Mouse (Mus musculus) kidney, adult 2 months (tissue): ENCODE data around the gene Tek. TPM values are rescaled to one million over a fixed set of nuclear protein-coding genes. Genes with fewer than 3 reads are reported as not detected.

Experiments
- DNase-seq: peaks from one replicate; pipeline ENCODE4 v3.0.0; 2021
- H3K27ac ChIP-seq: fragments of 200-500 bp; 2 replicates; pipeline ENCODE4 v1.5.1; 2012; ENCODE audit warnings: low read depth, low read length, control low read depth, inconsistent platforms; ENCODE audit not compliant: insufficient read depth
- H3K27me3 ChIP-seq: fragments of 200-500 bp; replicated peaks from 2 replicates; pipeline ENCODE4 v1.6.1; 2012; ENCODE audit warnings: mild to moderate bottlenecking, moderate library complexity, low read length, inconsistent platforms; ENCODE audit not compliant: control insufficient read depth, insufficient read depth
- H3K36me3 ChIP-seq: fragments of 200-500 bp; 2 replicates; pipeline ENCODE4 v1.6.1; 2012; ENCODE audit warnings: mild to moderate bottlenecking, moderate library complexity, low read length, inconsistent platforms; ENCODE audit not compliant: control insufficient read depth, insufficient read depth
- H3K4me1 ChIP-seq: fragments of 200-500 bp; 2 replicates; pipeline ENCODE4 v1.6.1; 2011; ENCODE audit warnings: low read length; ENCODE audit not compliant: control insufficient read depth, insufficient read depth
- H3K4me3 ChIP-seq: fragments of 200-500 bp; 2 replicates; pipeline ENCODE4 v1.5.1; 2011; ENCODE audit warnings: mild to moderate bottlenecking, low read depth, low read length, control low read depth; ENCODE audit not compliant: insufficient read depth
- CTCF ChIP-seq: fragments of 200-500 bp; conservative IDR thresholded peaks from 2 replicates; pipeline ENCODE4 v1.5.1; 2011; ENCODE audit warnings: low read depth, mild to moderate bottlenecking, control low read depth, low read length, moderate library complexity, mixed read lengths; ENCODE audit not compliant: insufficient read depth, insufficient read length
- POLR2A ChIP-seq: fragments of 200-500 bp; IDR thresholded peaks from one replicate; pipeline ENCODE4 v1.6.1; 2011; ENCODE audit warnings: low read depth, low read length, control low read depth
- WGBS: fragments of 180-500 bp; shearing (Covaris S2); methylation state at CpG from one replicate; pipeline ENCODE4 v1.1.7; 2018; 5-methylcytosine and 5-hydroxymethylcytosine counted together
- polyA plus RNA-seq: library from polyadenylated mRNA; depleted of rRNA; stranded (reverse); fragments of >200 nt; gene quantifications from 2 replicates; pipeline ENCODE4 v1.2.3, GENCODE M21; 2012; rRNA removed

The Tek gene
- polyA plus RNA-seq, 1 experiment, result 21.6 TPM

- Histone ChIP-seq H3K4me1 (peaks cover 14% of the 10 kb centered on the region), H3K36me3 (no peaks in the 10 kb centered on the region; the same call in 1 of the 2 replicates), H3K27ac (peak overlapping the region; percentile 64), H3K4me3 (no peak overlapping the region), H3K27me3 (no peaks in the 10 kb centered on the region)
- no peak for DNase-seq
- TF ChIP-seq CTCF, result no peak
- 49% methylated on average over 3 of the region's 3 CpGs for WGBS
Observed at GRCm38 (mm10) chr4:94854270-94854669, 115.2 kb downstream of the Tek start.

DNA sequence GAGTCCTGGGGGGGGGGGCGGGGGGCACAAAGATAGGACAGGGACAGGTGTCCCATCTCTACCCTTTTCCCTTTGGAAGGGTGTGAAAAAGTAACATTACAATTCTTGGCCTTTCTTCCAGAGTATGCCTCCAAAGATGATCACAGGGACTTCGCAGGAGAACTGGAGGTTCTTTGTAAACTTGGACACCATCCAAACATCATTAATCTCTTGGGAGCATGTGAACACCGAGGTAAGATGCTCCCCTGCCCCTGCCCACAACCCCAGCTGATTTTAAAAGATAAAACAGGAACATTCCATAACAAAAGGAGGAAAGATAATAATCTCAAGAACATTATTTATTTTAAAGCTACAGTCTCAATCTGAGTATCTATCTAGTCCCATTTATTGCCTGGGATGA lies 116.1 kb downstream of the Tek start:
- Histone ChIP-seq H3K27ac (no peak overlapping the region; the same call in 1 of the 2 replicates), H3K36me3 (no peaks in the 10 kb centered on the region; the same call in 1 of the 2 replicates), H3K4me1 (peaks cover 14% of the 10 kb centered on the region), H3K27me3 (no peaks in the 10 kb centered on the region), H3K4me3 (no peak overlapping the region)
- WGBS, result 24% methylated on average over 3 of the region's 3 CpGs
- DNase-seq, result peak; percentile 80
- no peak for TF ChIP-seq POLR2A

- H3K4me1 ChIP-seq, result no peaks in the 10 kb centered on the region
- peak; percentile 53 for DNase-seq
- no peak overlapping the region for H3K27ac ChIP-seq
- H3K27me3 ChIP-seq, result no peaks in the 10 kb centered on the region
- H3K36me3 ChIP-seq, result no peaks in the 10 kb centered on the region
- WGBS, result 20% methylated on average over 2 of the region's 2 CpGs
- TF ChIP-seq POLR2A, result no peak
- no peak for TF ChIP-seq CTCF
- no peak overlapping the region for H3K4me3 ChIP-seq
Observed at GRCm38 (mm10) chr4:94900744-94901143, 161.7 kb downstream of the Tek start.

DNA sequence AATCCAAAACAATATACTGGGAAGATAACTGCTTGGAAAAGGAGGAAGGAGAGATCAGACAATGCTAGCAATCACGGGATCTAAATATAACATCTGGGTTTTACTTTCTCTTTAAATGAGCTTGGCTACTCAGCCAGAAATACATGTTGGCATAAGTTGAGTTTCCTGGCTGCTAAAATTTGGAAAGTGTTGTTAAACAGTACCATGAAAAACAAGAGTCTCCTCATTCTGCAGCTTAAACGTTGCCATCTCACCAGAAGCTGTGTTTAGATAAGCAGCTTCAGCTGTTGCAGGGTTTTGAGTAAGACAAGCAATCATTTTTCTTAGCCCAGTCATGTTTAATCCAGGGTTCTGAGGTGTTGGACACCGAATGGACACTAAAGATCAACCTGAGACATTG lies 162.7 kb downstream of the Tek start:
- Histone ChIP-seq H3K27me3 (no peaks in the 10 kb centered on the region), H3K36me3 (no peaks in the 10 kb centered on the region), H3K4me3 (no peak overlapping the region), H3K27ac (no peak overlapping the region), H3K4me1 (no peaks in the 10 kb centered on the region)
- 45% methylated on average over 3 of the region's 3 CpGs for WGBS
- no peak for DNase-seq
- TF ChIP-seq CTCF, result no peak
- TF ChIP-seq POLR2A, result no peak

Other genes starting within 250 kb of the Tek start
- not detected in 2 replicates for gene Gm10306, start 182.7 kb upstream of the Tek start, polyA plus RNA-seq
- gene Caap1, start 182.5 kb upstream of the Tek start, polyA plus RNA-seq, result 2.4 and 2.9 TPM in 2 replicates
- 26.5 and 41.9 TPM in 2 replicates for gene Plaa, start 136.0 kb upstream of the Tek start, polyA plus RNA-seq
- 1.6 and 2.0 TPM in 2 replicates for gene Ift74, start 124.8 kb upstream of the Tek start, polyA plus RNA-seq
- gene Lrrc19, start 89.1 kb upstream of the Tek start, polyA plus RNA-seq, result 37.0 and 47.2 TPM in 2 replicates
- gene Eqtn, start 189.6 kb downstream of the Tek start, polyA plus RNA-seq, result 0.09 and 0.18 TPM in 2 replicates
- gene Mysm1, start 239.8 kb downstream of the Tek start, polyA plus RNA-seq, result 3.4 and 4.4 TPM in 2 replicates